Mouse (Mus musculus) cerebellum, postnatal 14 days (tissue): ENCODE data around the gene Slamf9.
A peak's percentile ranks its signal among the peaks of the same experiment; 100 is the strongest.

Source experiments
- DNase-seq, 2 experiments: peaks; one replicate each; pipeline ENCODE4 v3.0.0; 2021; ENCODE audit warnings: mixed read lengths in 2 of 2

Slamf9 gene

GRCm38 (mm10) chr1:172514551-172515268 lies 39.6 kb downstream of the Slamf9 start:
- DNase-seq, result no peak

DNA sequence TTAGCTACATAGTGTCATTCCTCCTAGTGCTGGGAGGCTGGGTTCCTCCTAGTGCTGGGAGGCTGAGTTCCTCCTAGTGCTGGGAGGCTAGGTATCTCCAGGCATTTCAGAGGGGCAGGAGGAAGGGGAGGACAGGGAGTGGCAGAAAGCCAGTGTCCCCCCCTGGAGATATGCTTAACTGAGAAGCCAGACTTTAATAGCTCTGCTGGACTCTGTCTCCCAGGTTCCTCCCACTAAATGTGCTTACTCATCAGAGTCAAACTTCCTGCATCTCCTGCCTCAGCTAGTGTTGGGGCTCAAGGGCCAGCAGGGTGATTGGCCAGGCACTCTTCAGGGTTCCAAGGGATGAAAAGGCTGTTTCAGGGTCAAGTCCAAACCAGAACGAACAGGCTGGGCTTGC lies 40.2 kb downstream of the Slamf9 start:
- DNase-seq, result no peak

GRCm38 (mm10) chr1:172518013-172518412 lies 42.9 kb downstream of the Slamf9 start:
- peak in 1 of 2 experiments; percentile 33 for DNase-seq

GRCm38 (mm10) chr1:172519644-172520043 lies 44.5 kb downstream of the Slamf9 start:
- no peak for DNase-seq

- peak; percentile 70 to 77 for DNase-seq
Measured at GRCm38 (mm10) chr1:172520576-172521440, 45.6 kb downstream of the Slamf9 start, which contains the start of gene Cfap45. TSS of gene Cfap45 (plus strand) at chr1:172520801.

- no peak for DNase-seq
Measured at GRCm38 (mm10) chr1:172522524-172522923, 47.4 kb downstream of the Slamf9 start.

- DNase-seq, result no peak
Measured at GRCm38 (mm10) chr1:172523699-172524101, 48.5 kb downstream of the Slamf9 start.

- no peak for DNase-seq
Measured at GRCm38 (mm10) chr1:172525027-172525764, 50.0 kb downstream of the Slamf9 start.

- no peak for DNase-seq
Measured at GRCm38 (mm10) chr1:172525971-172526370, 50.8 kb downstream of the Slamf9 start.

DNA sequence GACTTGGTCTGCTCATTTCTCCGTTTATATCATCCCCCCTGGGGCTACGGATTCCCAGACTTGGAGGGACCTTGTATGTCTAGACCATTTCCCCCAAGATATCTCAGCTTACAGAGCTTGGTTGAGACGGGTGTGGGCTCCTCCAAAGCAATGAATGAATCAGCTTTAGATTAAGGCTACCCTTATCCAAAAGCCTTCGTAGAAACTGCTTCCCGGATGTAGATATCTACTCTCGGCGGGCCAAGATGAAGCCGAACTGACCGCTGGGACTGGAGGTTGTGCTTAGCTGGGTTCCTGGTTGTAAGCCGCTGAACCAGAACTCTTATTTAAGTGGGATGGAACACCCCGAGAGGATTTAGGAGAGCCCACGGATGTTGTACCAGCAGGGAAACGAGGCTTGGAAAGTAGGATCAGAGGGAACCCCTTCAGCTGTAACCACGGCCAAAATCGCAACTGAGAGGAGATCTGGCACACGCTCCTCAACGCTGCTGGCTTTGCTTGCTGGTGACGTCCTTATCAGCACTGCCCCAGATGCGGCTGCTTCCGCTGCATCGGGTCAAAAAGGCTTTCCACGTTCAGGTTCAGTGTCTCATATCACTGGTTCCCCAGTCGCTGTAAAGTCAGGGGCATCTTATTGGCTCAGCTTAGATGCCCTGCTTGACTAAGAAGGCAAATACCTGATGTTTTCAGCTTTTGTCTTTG lies 51.4 kb downstream of the Slamf9 start:
- no peak for DNase-seq

DNA sequence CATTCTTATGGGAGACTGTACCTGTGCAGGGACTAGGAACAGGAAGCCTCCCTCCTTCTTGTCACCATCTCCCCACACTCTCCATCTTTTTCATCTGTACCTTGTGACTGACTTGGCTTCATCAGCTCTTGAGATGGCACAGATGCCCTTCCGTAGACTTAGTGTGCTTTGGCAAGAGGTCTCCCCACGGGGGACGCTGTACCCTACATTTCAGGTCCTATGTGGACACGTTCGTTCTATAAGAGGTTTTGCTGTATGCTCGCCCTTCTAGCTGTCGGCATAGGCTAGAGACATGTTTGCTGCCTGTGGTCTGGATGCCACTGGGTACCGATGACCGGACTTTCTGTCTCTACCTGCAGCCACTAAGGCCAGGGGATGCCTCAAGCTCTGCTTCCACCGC lies 52.3 kb downstream of the Slamf9 start:
- no peak for DNase-seq
